Mouse (Mus musculus) kidney, postnatal 0 days (tissue): ENCODE results near the gene Inpp5a. TPM values are rescaled to one million over a fixed set of nuclear protein-coding genes. Genes with fewer than 3 reads are reported as not detected.

Experiments
- ATAC-seq: fragments of 200-750 bp; cut with Nextera tagmentation; replicated peaks from 2 replicates; pipeline ENCODE4 v1.8.0; 2017; ENCODE audit warnings: low read depth, moderate number of reproducible peaks, moderate TSS enrichment, moderate library complexity; ENCODE audit not compliant: low FRiP score
- DNase-seq: peaks from one replicate; pipeline ENCODE4 v3.0.0-alpha.2; 2016; ENCODE audit warnings: low spot score
- H3K27ac ChIP-seq: fragments of 300-500 bp; sonication (generic); 2 replicates; pipeline ENCODE4 v1.5.1; 2014; ENCODE audit warnings: mild to moderate bottlenecking
- H3K27me3 ChIP-seq: fragments of 300-500 bp; sonication (generic); 2 replicates; pipeline ENCODE4 v1.6.1; 2014; ENCODE audit warnings: low read length, mixed read lengths; ENCODE audit not compliant: insufficient read depth
- H3K36me3 ChIP-seq: fragments of 300-500 bp; sonication (generic); 2 replicates; pipeline ENCODE4 v1.6.1; 2014; ENCODE audit warnings: low read length, mixed read lengths; ENCODE audit not compliant: insufficient read depth
- H3K4me1 ChIP-seq: fragments of 300-500 bp; sonication (generic); replicated peaks from 2 replicates; pipeline ENCODE4 v1.6.1; 2014; ENCODE audit warnings: antibody characterized with exemption, low read length, mixed read lengths; ENCODE audit not compliant: insufficient read depth
- H3K4me2 ChIP-seq: fragments of 300-500 bp; sonication (generic); 2 replicates; pipeline ENCODE4 v1.6.1; 2014; ENCODE audit warnings: mild to moderate bottlenecking, low read length, moderate library complexity, mixed read lengths
- H3K4me3 ChIP-seq: fragments of 300-500 bp; sonication (generic); replicated peaks from 2 replicates; pipeline ENCODE4 v1.5.1; 2014; ENCODE audit warnings: low read depth, low read length
- H3K9ac ChIP-seq: fragments of 300-500 bp; sonication (generic); 2 replicates; pipeline ENCODE4 v1.6.1; 2014; ENCODE audit warnings: low read depth, low read length
- H3K9me3 ChIP-seq: fragments of 300-500 bp; sonication (generic); replicated peaks from 2 replicates; pipeline ENCODE4 v1.6.1; 2016; ENCODE audit warnings: low read length, inconsistent platforms, mixed read lengths
- CTCF ChIP-seq: IDR thresholded peaks from 2 replicates; pipeline ENCODE4 v1.5.1; 2016; ENCODE audit warnings: antibody characterized with exemption, low read depth, mild to moderate bottlenecking, moderate library complexity
- WGBS: fragments of 180-500 bp; shearing (Covaris S2); extraction: QIAGEN DNeasy Blood & Tissue Kit; methylation state at CpG from one replicate; pipeline ENCODE4 v1.1.7; 2014; 5-methylcytosine and 5-hydroxymethylcytosine counted together
- polyA plus RNA-seq: library from polyadenylated mRNA; unstranded; fragments of >200 nt; fragmentation: Nextera tagmentation; extraction: Ambion mirVana; gene quantifications from 2 replicates; pipeline ENCODE4 v1.2.1, GENCODE M21; 2015

Gene Inpp5a
- polyA plus RNA-seq, 1 experiment from 2014 or later, result 24.3 TPM

GRCm38 (mm10) chr7:139435749-139436148, 46.8 kb downstream of the Inpp5a start:
- Histone ChIP-seq H3K27me3 (no peaks in the 10 kb centered on the region), H3K4me1 (peaks cover 24% of the 10 kb centered on the region), H3K9me3 (no peaks in the 10 kb centered on the region), H3K4me2 (no peak overlapping the region), H3K4me3 (no peak overlapping the region), H3K36me3 (no peaks in the 10 kb centered on the region), H3K9ac (no peak overlapping the region), H3K27ac (no peak overlapping the region)
- no peak for TF ChIP-seq CTCF
- DNase-seq (no peak), ATAC-seq (no peak)

GRCm38 (mm10) chr7:139436951-139437350, 48.0 kb downstream of the Inpp5a start:
- Histone ChIP-seq H3K4me3 (no peak overlapping the region), H3K4me2 (no peak overlapping the region), H3K36me3 (no peaks in the 10 kb centered on the region), H3K27ac (no peak overlapping the region), H3K9me3 (no peaks in the 10 kb centered on the region), H3K4me1 (peaks cover 33% of the 10 kb centered on the region), H3K27me3 (no peaks in the 10 kb centered on the region), H3K9ac (no peak overlapping the region)
- TF ChIP-seq CTCF, result no peak
- no peak for ATAC-seq
- WGBS, result 64% methylated on average over 7 of the region's 7 CpGs
- no peak for DNase-seq

- no peak for ATAC-seq
- WGBS, result 57% methylated on average over 5 of the region's 5 CpGs
- no peak overlapping the region for H3K27ac ChIP-seq
- no peaks in the 10 kb centered on the region for H3K36me3 ChIP-seq
- no peak overlapping the region for H3K4me2 ChIP-seq
- H3K27me3 ChIP-seq, result no peaks in the 10 kb centered on the region
- DNase-seq, result no peak
- H3K9ac ChIP-seq, result no peak overlapping the region
- peaks cover 33% of the 10 kb centered on the region for H3K4me1 ChIP-seq
- no peaks in the 10 kb centered on the region for H3K9me3 ChIP-seq
- no peak overlapping the region for H3K4me3 ChIP-seq
- TF ChIP-seq CTCF, result no peak
Observed at GRCm38 (mm10) chr7:139437471-139437870, 48.6 kb downstream of the Inpp5a start.

GRCm38 (mm10) chr7:139437926-139438600, 49.2 kb downstream of the Inpp5a start:
- TF ChIP-seq CTCF, result no peak
- peaks cover 33% of the 10 kb centered on the region for H3K4me1 ChIP-seq
- H3K9ac ChIP-seq, result no peak overlapping the region
- no peak overlapping the region for H3K4me3 ChIP-seq
- no peaks in the 10 kb centered on the region for H3K27me3 ChIP-seq
- no peak overlapping the region for H3K4me2 ChIP-seq
- ATAC-seq (no peak), DNase-seq (peak; percentile 55)
- H3K27ac ChIP-seq, result no peak overlapping the region
- 22% methylated on average over 9 of the region's 9 CpGs for WGBS
- no peaks in the 10 kb centered on the region for H3K36me3 ChIP-seq
- H3K9me3 ChIP-seq, result no peaks in the 10 kb centered on the region

- H3K27me3 ChIP-seq, result no peaks in the 10 kb centered on the region
- no peak for ATAC-seq
- no peak for DNase-seq
- no peaks in the 10 kb centered on the region for H3K36me3 ChIP-seq
- H3K9ac ChIP-seq, result no peak overlapping the region
- no peak overlapping the region for H3K4me2 ChIP-seq
- H3K4me1 ChIP-seq, result peaks cover 33% of the 10 kb centered on the region
- no peak overlapping the region for H3K4me3 ChIP-seq
- H3K9me3 ChIP-seq, result no peaks in the 10 kb centered on the region
- TF ChIP-seq CTCF, result no peak
- H3K27ac ChIP-seq, result no peak overlapping the region
- WGBS, result 68% methylated on average over 4 of the region's 4 CpGs
Observed at GRCm38 (mm10) chr7:139438601-139438945, 49.7 kb downstream of the Inpp5a start.

GRCm38 (mm10) chr7:139439031-139439430, 50.1 kb downstream of the Inpp5a start:
- WGBS, result 61% methylated on average over 3 of the region's 3 CpGs
- H3K9me3 ChIP-seq, result no peaks in the 10 kb centered on the region
- H3K4me3 ChIP-seq, result no peak overlapping the region
- no peak overlapping the region for H3K27ac ChIP-seq
- H3K4me2 ChIP-seq, result no peak overlapping the region
- no peaks in the 10 kb centered on the region for H3K36me3 ChIP-seq
- no peak for ATAC-seq
- no peak for TF ChIP-seq CTCF
- no peak overlapping the region for H3K9ac ChIP-seq
- H3K27me3 ChIP-seq, result no peaks in the 10 kb centered on the region
- no peak for DNase-seq
- H3K4me1 ChIP-seq, result peaks cover 33% of the 10 kb centered on the region
